Mouse (Mus musculus) forebrain, embryonic 10.5 days (tissue): Measurements from ENCODE around the gene Trio. TPM values are rescaled to one million over a fixed set of nuclear protein-coding genes. Genes with fewer than 3 reads are reported as not detected.

Experiments used
- DNase-seq: peaks from one replicate; pipeline ENCODE4 v3.0.0-alpha.2; 2017; ENCODE audit warnings: low spot score; ENCODE audit errors: extremely low spot score
- H3K27ac ChIP-seq: fragments of 300-500 bp; sonication (generic); 2 replicates; pipeline ENCODE4 v1.5.1; 2016; ENCODE audit warnings: mild to moderate bottlenecking
- H3K27me3 ChIP-seq: fragments of 300-500 bp; sonication (generic); 2 replicates; pipeline ENCODE4 v1.6.1; 2016; ENCODE audit warnings: mild to moderate bottlenecking; ENCODE audit not compliant: poor library complexity, severe bottlenecking
- H3K36me3 ChIP-seq: fragments of 300-500 bp; sonication (generic); replicated peaks from 2 replicates; pipeline ENCODE4 v1.6.1; 2016; ENCODE audit warnings: mild to moderate bottlenecking, moderate library complexity
- H3K4me1 ChIP-seq: fragments of 300-500 bp; sonication (generic); 2 replicates; pipeline ENCODE4 v1.6.1; 2016
- H3K4me3 ChIP-seq: fragments of 300-500 bp; sonication (generic); 2 replicates; pipeline ENCODE4 v1.5.1; 2016; ENCODE audit warnings: mild to moderate bottlenecking, moderate library complexity
- H3K9me3 ChIP-seq: fragments of 300-500 bp; sonication (generic); 2 replicates; pipeline ENCODE4 v1.6.1; 2016; ENCODE audit warnings: mild to moderate bottlenecking, moderate library complexity
- WGBS: fragments of 180-500 bp; shearing (Covaris S2); methylation state at CpG from one replicate; pipeline ENCODE4 v1.1.7; 2016; 5-methylcytosine and 5-hydroxymethylcytosine counted together
- polyA plus RNA-seq: library from polyadenylated mRNA; unstranded; fragments of >200 nt; fragmentation: Nextera tagmentation; extraction: Ambion mirVana; gene quantifications from 2 replicates; pipeline ENCODE4 v1.2.1, GENCODE M21; 2016

The Trio gene
- polyA plus RNA-seq, 1 experiment from 2014 or later, result 29.2 TPM

DNA sequence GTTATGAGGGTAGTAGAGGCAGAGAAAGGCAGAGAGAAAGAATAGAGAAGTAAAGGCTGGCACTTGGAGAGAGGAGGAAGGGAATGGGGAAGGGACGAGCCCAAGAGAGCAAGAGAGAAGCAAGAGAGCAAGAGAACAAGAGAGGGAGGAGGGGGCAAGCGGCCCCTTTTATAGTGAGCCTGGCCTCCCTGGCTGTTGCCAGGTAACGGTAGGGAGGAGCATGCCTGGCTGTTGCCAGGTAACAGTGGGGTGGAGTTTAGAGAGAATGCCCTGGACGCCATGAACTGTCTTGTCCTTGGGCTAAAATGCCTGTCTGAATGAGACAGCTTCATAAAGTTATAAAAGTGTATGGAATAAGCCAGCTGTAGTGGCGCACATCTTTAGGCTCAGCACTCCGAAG, 34.8 kb upstream of the Trio start:
- H3K27me3 ChIP-seq, result no peaks in the 10 kb centered on the region

DNA sequence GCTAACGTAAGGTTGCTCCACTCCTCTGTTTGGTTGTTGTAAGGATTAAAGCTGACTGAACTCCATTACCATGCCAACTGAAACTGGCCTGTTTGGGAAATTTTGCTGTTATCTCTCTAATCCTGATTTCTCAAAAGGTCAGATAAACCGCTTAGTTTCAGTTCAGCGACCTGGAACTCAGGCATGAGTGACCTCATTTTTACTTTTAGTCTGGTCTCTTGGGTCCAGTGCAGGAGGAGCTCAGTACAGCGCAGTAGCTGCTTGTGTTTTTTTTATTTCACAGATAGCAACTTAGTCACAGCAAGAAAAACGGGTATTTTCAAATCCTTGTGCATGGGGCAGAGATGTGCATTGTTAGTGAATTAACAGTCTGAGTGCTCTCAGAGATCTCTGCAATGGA, 31.9 kb upstream of the Trio start:
- no peaks in the 10 kb centered on the region for H3K9me3 ChIP-seq
- DNase-seq, result no peak
- no peak overlapping the region for H3K27ac ChIP-seq
- H3K4me1 ChIP-seq, result peaks cover 45% of the 10 kb centered on the region
- no peak overlapping the region for H3K4me3 ChIP-seq
- WGBS, result 35% methylated on average over 5 of the region's 5 CpGs
- H3K36me3 ChIP-seq, result no peaks in the 10 kb centered on the region
- H3K27me3 ChIP-seq, result no peaks in the 10 kb centered on the region

More for the DNA sequence above, 34.8 kb upstream of the Trio start:
- Histone ChIP-seq H3K9me3 (no peaks in the 10 kb centered on the region), H3K27ac (0 out of 2 replicates have a peak overlapping the region, but pooled peaks have one; percentile 15), H3K36me3 (no peaks in the 10 kb centered on the region), H3K4me3 (no peak overlapping the region), H3K4me1 (peaks cover 33% of the 10 kb centered on the region)
- DNase-seq, result no peak
- 63% methylated on average over 6 of the region's 6 CpGs for WGBS

DNA sequence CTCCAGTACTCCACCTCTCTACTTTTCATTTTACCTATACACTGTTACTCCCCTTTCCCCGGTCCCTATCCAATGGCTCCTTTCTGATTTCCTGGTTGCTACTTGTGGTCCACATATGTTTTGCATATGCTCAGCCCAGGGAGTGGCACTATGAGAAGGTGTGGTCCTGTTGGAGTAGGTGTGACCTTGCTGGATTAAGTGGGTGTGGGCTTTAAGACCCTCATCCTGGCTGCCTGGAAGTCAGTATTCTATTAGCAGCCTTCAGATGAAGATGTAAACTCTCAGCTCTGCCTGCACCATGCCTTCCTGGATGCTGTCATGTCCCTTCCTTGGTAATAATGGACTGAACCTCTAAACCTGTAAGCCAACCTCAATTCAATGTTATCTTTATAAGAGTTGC, 29.1 kb upstream of the Trio start:
- no peaks in the 10 kb centered on the region for H3K36me3 ChIP-seq
- no peak for DNase-seq
- no peaks in the 10 kb centered on the region for H3K27me3 ChIP-seq
- H3K9me3 ChIP-seq, result no peaks in the 10 kb centered on the region
- H3K27ac ChIP-seq, result no peak overlapping the region
- no peak overlapping the region for H3K4me3 ChIP-seq
- H3K4me1 ChIP-seq, result peaks cover 59% of the 10 kb centered on the region
- WGBS, result 86% methylated on average over 1 of the region's 1 CpGs

DNA sequence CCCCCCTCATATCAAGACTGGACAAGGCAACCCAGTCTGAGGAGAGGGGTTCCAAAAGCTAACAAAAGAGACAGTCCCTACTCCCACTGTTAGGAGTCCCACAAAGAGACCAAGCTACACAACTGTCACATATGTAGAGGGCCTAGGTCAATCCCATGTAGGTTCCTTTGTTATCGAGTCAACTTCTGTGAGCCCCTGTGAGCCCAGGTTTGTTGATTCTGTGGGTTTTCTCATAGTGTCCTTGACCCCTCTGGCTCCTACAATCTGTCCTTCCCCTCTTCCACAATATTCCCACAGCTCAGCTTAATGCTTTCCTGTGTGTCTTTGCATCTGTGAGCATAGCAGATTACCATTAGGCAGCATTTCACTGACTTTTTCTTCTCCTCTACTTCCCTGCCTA, 28.5 kb upstream of the Trio start:
- H3K27ac ChIP-seq, result no peak overlapping the region

DNA sequence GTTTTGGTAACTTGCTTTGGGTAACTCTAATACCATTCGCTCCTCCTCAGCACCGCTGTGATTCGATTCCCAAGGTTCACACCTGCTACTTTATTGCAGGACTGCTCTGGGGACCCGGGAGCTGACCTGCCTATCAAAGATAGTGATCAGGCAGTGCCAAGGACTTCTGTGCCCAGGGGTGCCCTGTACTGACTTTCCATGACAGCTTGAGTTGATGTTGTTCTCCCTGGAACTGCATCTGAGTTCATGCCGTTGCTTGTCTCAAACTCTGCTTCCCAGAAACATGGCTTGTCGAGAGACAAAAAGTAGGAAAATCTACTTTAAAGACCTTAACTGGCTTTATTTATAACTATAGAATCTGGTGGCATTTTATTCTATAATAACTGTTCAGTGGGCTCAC, 27.6 kb upstream of the Trio start:
- WGBS, result 66% methylated on average over 6 of the region's 6 CpGs
- peaks cover 58% of the 10 kb centered on the region for H3K4me1 ChIP-seq
- no peaks in the 10 kb centered on the region for H3K36me3 ChIP-seq
- DNase-seq, result peak; percentile 13
- H3K27ac ChIP-seq, result no peak overlapping the region
- no peaks in the 10 kb centered on the region for H3K9me3 ChIP-seq
- H3K4me3 ChIP-seq, result no peak overlapping the region
- H3K27me3 ChIP-seq, result no peaks in the 10 kb centered on the region

More for the DNA sequence above, 28.5 kb upstream of the Trio start:
- Histone ChIP-seq H3K4me3 (no peak overlapping the region), H3K9me3 (no peaks in the 10 kb centered on the region), H3K27me3 (no peaks in the 10 kb centered on the region), H3K4me1 (peaks cover 58% of the 10 kb centered on the region), H3K36me3 (no peaks in the 10 kb centered on the region)
- WGBS, result 57% methylated on average over 1 of the region's 1 CpGs
- peak; percentile 13 for DNase-seq

DNA sequence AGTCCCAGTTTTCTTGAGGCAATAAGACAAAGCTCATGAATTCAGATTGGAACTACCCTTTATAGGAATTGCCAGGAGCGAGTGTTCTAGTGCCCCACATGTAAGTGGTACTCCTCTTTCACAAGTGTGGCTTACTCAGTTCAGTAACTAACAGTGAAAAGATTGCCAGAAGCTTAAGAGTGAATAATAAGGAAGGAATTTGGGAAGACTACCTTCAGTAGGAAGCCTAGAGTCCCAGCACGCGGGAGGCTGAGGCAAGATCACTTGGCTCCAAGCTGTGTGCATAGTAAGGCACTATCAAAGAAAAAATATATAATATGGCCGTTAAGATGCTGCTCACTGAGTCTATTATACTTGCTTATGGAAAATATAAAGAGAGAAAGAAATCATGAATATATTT, 26.2 kb upstream of the Trio start:
- H3K36me3 ChIP-seq, result no peaks in the 10 kb centered on the region
- H3K4me3 ChIP-seq, result peak overlapping the region; percentile 36; the same call in 1 of the 2 replicates
- H3K4me1 ChIP-seq, result peaks cover 46% of the 10 kb centered on the region
- WGBS, result 64% methylated on average over 4 of the region's 4 CpGs
- no peaks in the 10 kb centered on the region for H3K27me3 ChIP-seq
- peak overlapping the region; percentile 90 for H3K27ac ChIP-seq
- peak; percentile 16 for DNase-seq
- H3K9me3 ChIP-seq, result no peaks in the 10 kb centered on the region

DNA sequence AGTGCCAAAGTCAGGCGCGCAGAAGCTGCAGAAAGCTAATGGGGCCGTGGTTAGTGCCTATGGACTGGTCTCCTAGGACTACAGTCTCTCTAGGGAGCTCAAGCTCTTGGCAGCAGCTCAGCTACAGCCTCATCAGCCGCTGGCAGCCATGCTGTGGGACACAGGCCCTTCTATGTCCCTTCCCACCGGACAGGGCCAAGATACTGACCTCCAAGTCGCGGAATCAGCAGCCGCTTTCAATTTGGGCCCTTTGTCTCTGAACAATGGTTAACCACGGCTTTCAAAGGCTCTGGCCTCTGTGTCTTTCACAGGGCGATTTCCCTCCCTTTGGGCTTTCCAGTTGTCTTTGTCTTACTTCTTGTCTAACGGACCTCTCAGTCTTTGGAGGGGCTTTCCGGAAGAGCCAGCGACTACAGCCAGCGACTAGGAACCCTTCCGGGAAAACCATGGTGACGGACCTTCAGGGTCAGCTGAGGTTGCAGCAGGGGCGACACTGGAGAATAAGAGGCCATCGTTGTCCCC, 25.5 kb upstream of the Trio start:
- H3K4me1 ChIP-seq, result peaks cover 46% of the 10 kb centered on the region
- H3K36me3 ChIP-seq, result no peaks in the 10 kb centered on the region
- no peaks in the 10 kb centered on the region for H3K27me3 ChIP-seq
- no peaks in the 10 kb centered on the region for H3K9me3 ChIP-seq
- 7% methylated on average over 18 of the region's 18 CpGs for WGBS
- H3K27ac ChIP-seq, result peak overlapping the region; percentile 90
- peak; percentile 82 for DNase-seq
- H3K4me3 ChIP-seq, result peak overlapping the region; percentile 36

DNA sequence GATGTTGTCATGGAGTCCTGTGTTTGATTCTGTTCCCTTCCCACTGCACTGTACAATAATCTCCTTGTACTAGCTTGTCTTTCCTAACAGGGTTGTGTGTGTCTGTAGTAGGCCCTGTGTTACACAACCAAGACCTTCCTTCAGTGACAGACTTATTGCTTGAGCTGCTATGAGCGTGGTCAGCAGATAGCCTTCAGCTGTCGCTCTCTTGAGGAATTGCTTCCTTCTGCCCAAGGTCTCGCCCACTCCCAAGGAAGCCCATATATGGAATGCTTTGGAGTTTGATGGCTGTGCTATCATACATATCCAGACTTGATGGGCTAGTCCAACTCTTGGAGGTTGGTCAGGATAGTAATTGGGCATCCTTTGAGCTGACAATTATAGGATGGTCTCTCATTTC, 22.1 kb upstream of the Trio start:
- 0 out of 2 replicates have a peak, but pooled peaks cover 4% of the 10 kb centered on the region for H3K27me3 ChIP-seq
- WGBS, result 93% methylated on average over 3 of the region's 3 CpGs
- no peak for DNase-seq
- H3K36me3 ChIP-seq, result no peaks in the 10 kb centered on the region
- no peak overlapping the region for H3K4me3 ChIP-seq
- H3K9me3 ChIP-seq, result no peaks in the 10 kb centered on the region
- H3K27ac ChIP-seq, result no peak overlapping the region
- H3K4me1 ChIP-seq, result peaks cover 30% of the 10 kb centered on the region

DNA sequence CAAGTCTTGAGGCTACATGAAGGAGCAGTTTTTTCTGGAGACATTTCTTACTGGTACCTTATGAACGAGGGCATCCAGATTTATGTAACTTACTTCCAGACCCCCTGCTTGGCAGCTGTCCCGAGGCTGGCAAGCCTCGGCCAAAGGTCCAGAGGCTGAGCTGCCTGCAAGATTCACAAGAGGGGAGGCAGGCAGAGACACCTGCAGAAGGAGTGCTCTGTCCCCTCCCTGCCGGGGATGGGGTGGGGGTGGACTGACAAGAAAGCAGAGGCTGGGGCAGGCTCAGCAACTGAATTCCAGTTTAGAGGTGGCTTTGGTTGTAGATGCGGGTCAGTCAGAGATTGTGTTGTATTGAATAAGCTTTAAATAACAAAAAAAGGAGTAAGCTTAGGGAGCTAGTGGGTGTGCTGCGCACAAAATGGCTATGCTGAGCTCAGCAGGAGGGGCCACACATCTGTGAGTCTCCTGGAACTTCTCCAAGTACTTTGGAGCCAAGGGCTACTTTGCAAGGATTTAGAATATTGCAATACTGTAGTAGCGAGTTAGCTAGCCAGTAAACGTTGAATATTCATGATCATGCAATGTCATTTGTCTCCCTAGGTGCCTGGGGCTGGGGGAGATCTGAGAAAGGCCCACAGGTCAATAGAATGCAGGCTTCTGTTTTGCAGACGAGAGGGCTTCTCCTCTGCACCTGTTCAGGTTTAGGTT, 15.7 kb upstream of the Trio start:
- Histone ChIP-seq H3K4me3 (no peak overlapping the region), H3K27me3 (peaks cover 35% of the 10 kb centered on the region), H3K4me1 (peaks cover 9% of the 10 kb centered on the region), H3K9me3 (no peaks in the 10 kb centered on the region), H3K36me3 (no peaks in the 10 kb centered on the region), H3K27ac (no peak overlapping the region)
- 17% methylated on average over 9 of the region's 9 CpGs for WGBS
- no peak for DNase-seq

DNA sequence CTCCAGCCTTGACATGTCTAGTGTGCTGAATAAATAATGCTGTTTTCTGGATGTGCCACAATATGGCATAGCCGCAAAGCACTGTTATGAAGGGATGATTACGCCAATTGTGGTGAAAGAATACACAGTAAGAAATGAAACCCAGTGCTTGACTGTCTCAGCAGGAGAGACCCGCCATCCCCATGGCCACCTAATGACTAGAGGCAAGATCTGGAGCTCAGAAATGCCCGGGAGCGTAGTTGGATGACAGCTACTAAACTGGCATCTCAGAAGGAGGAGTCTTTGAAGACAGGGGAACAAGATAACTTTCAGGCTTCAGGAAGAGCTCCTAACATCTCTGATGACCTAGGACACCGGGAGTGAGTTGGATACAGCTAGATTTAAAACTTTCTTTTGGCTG, 12.0 kb upstream of the Trio start:
- H3K4me1 ChIP-seq, result peaks cover 9% of the 10 kb centered on the region
- no peak overlapping the region for H3K4me3 ChIP-seq
- no peaks in the 10 kb centered on the region for H3K9me3 ChIP-seq
- H3K27ac ChIP-seq, result no peak overlapping the region
- peaks cover 30% of the 10 kb centered on the region for H3K27me3 ChIP-seq
- 91% methylated on average over 6 of the region's 6 CpGs for WGBS
- H3K36me3 ChIP-seq, result no peaks in the 10 kb centered on the region
- no peak for DNase-seq

DNA sequence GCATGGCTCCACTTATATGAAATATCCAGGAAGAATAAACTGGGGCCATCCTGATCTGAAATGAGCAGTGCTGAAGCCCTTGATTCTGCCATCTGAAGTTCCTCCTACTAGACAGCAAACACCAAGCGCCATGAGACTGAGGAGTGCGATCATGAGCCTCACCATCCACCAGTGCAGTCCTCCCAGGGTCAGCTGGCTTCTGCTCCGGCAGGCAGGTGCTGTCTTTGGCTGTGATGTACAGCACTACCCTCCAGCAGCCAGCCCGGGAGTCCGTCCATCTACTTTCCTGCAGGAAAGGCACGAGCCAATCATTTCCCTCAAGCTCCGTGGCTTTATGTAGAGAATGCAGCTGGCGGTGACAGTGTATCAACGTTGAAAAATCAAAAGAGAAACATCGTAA, 10.0 kb upstream of the Trio start:
- WGBS, result 88% methylated on average over 10 of the region's 10 CpGs
- no peak for DNase-seq
- H3K36me3 ChIP-seq, result no peaks in the 10 kb centered on the region

DNA sequence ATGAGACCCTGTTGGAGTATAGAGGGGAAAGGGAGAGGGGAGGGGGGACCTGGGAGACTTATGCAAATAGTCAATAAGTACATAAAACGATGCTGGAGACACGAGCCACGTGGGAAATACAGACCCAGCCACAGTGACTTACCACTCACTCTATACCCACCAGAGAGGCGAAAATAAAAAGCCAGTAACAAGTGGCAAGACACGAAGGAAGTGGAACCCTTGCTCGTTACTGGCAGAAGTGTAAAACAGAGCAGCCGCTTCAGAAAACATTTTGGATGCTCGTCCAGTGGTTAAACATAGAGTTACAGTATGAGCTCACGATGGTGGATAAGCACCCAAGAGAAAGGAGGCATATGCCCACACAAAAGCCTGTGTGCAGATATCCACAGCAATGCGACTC, 9.0 kb upstream of the Trio start:
- Histone ChIP-seq H3K9me3 (no peaks in the 10 kb centered on the region), H3K36me3 (no peaks in the 10 kb centered on the region), H3K4me1 (no peaks in the 10 kb centered on the region), H3K27ac (no peak overlapping the region), H3K4me3 (no peak overlapping the region), H3K27me3 (0 out of 2 replicates have a peak, but pooled peaks cover under 1% of the 10 kb centered on the region)
- no peak for DNase-seq
- 83% methylated on average over 10 of the region's 10 CpGs for WGBS

More for the DNA sequence above, 10.0 kb upstream of the Trio start:
- no peak overlapping the region for H3K4me3 ChIP-seq
- H3K9me3 ChIP-seq, result no peaks in the 10 kb centered on the region
- H3K4me1 ChIP-seq, result no peaks in the 10 kb centered on the region
- no peak overlapping the region for H3K27ac ChIP-seq
- H3K27me3 ChIP-seq, result peaks cover 10% of the 10 kb centered on the region

DNA sequence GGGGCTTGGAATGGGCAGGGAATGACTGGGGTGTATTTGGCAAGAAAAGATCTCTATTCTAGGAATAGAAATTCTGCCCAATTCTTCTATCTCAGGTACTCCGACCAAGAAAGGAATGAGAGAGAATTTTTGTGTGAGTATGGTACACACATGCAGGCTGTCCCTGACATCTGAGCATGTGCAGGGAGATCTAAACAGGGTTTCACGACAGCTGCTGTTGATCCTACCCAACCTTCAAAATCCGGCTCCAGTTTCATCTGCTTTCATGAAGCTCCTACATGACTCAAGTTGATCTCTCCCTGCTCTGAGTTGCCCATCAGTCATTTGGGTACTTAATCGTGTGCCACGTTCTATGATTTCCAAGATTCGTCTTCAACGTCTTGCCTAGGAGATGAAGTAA, 3.7 kb upstream of the Trio start:
- WGBS, result 92% methylated on average over 7 of the region's 7 CpGs
- DNase-seq, result no peak
- H3K27ac ChIP-seq, result no peak overlapping the region
- H3K9me3 ChIP-seq, result no peaks in the 10 kb centered on the region
- H3K36me3 ChIP-seq, result no peaks in the 10 kb centered on the region
- peaks cover 13% of the 10 kb centered on the region for H3K27me3 ChIP-seq
- no peak overlapping the region for H3K4me3 ChIP-seq
- peaks cover 10% of the 10 kb centered on the region for H3K4me1 ChIP-seq
